Mouse (Mus musculus) spleen, postnatal 4 days (tissue): Measurements from ENCODE around the gene Dppa5a.
"Not testable (repeated sequence)": the region's sequence is repeated elsewhere in the genome, so short reads cannot be mapped to it uniquely, and the experiment has no call there.

ENCODE experiments used
- DNase-seq, 2 experiments: peaks; one replicate each; pipeline ENCODE4 v3.0.0; 2022; ENCODE audit warnings: low spot score in 2 of 2

Dppa5a gene

GRCm38 (mm10) chr9:78365850-78366544 is 2.0 kb downstream of the Dppa5a start:
- DNase-seq = no peak

- DNase-seq = no peak
Measured at GRCm38 (mm10) chr9:78364701-78365100, 3.3 kb downstream of the Dppa5a start.

GRCm38 (mm10) chr9:78363374-78363773 is 4.6 kb downstream of the Dppa5a start:
- no peak for DNase-seq

- no peak for DNase-seq
Measured at GRCm38 (mm10) chr9:78360484-78360872, 7.5 kb downstream of the Dppa5a start.

GRCm38 (mm10) chr9:78359750-78360483 is 8.1 kb downstream of the Dppa5a start:
- DNase-seq = no peak

GRCm38 (mm10) chr9:78358053-78358452 is 9.9 kb downstream of the Dppa5a start:
- peak; percentile 31 to 82 for DNase-seq

- no peak for DNase-seq
Measured at GRCm38 (mm10) chr9:78355611-78356010, 12.4 kb downstream of the Dppa5a start, which contains the start of gene Gsta2. TSS of gene Gsta2 (minus strand) at chr9:78355788.

GRCm38 (mm10) chr9:78354665-78355578 is 13.1 kb downstream of the Dppa5a start:
- no peak for DNase-seq

GRCm38 (mm10) chr9:78351504-78352220 is 16.3 kb downstream of the Dppa5a start:
- no peak for DNase-seq

- not testable (repeated sequence) for DNase-seq
Measured at GRCm38 (mm10) chr9:78350007-78350406, 18.0 kb downstream of the Dppa5a start.

- DNase-seq = not testable (repeated sequence)
Measured at GRCm38 (mm10) chr9:78349141-78349540, 18.8 kb downstream of the Dppa5a start.

GRCm38 (mm10) chr9:78348206-78349004 is 19.6 kb downstream of the Dppa5a start:
- DNase-seq = not testable (repeated sequence)

- no peak for DNase-seq
Measured at GRCm38 (mm10) chr9:78347004-78347403, 21.0 kb downstream of the Dppa5a start.

- not testable (repeated sequence) for DNase-seq
Measured at GRCm38 (mm10) chr9:78345235-78345634, 22.7 kb downstream of the Dppa5a start.

- DNase-seq = not testable (repeated sequence)
Measured at GRCm38 (mm10) chr9:78343055-78343454, 24.9 kb downstream of the Dppa5a start.

- DNase-seq = not testable (repeated sequence)
Measured at GRCm38 (mm10) chr9:78342494-78342893, 25.5 kb downstream of the Dppa5a start.

GRCm38 (mm10) chr9:78340324-78340723 is 27.7 kb downstream of the Dppa5a start:
- DNase-seq = peak; percentile 27 to 82

- DNase-seq = not testable (repeated sequence)
Measured at GRCm38 (mm10) chr9:78337050-78337449, 30.9 kb downstream of the Dppa5a start.

GRCm38 (mm10) chr9:78327289-78327688 is 40.7 kb downstream of the Dppa5a start, which contains the start of gene Omt2b:
TSS of gene Omt2b (plus strand) at chr9:78327589.
- DNase-seq = not testable (repeated sequence)

GRCm38 (mm10) chr9:78319499-78319898 is 48.5 kb downstream of the Dppa5a start:
- no peak for DNase-seq
